Mouse (Mus musculus) heart, postnatal 14 days (tissue): Measurements from ENCODE around the gene Rgn. TPM values are rescaled to one million over a fixed set of nuclear protein-coding genes. Genes with fewer than 3 reads are reported as not detected.
A peak's percentile ranks its signal among the peaks of the same experiment; 100 is the strongest.

Experiments
- DNase-seq, 2 experiments: peaks; one replicate each; pipeline ENCODE4 v3.0.0; 2021 to 2022
- intact Hi-C: fragments of 180-260 bp; cut with DNase I; formaldehyde crosslinking; loops from one replicate; pipeline ENCODE4 v1.15.1; 2025
- long read RNA-seq, 2 experiments: library from polyadenylated mRNA; stranded (forward); transcript quantifications; one replicate each; pipeline ENCODE4 v2.0.0; 2021
- total RNA-seq, 2 experiments: library from RNA; stranded (reverse); gene quantifications; 2 replicates each; pipeline ENCODE4 v1.2.3; 2021

Gene Rgn
- total RNA-seq: under 1 TPM; 0.59 to 0.84 TPM
- long read RNA-seq, experiment 1, partial matches to known transcripts: 0 of 1 reads
- long read RNA-seq, experiment 1, other reads (novel, unspliced or antisense): 1 of 1 reads
- long read RNA-seq, experiment 2: 0 reads

- no peak for DNase-seq
- intact Hi-C loops: no loop called here
Observed at GRCm38 (mm10) chrX:20549532-20549931, at the start of gene Rgn. TSS of gene Rgn (plus strand) at chrX:20549787.

DNA sequence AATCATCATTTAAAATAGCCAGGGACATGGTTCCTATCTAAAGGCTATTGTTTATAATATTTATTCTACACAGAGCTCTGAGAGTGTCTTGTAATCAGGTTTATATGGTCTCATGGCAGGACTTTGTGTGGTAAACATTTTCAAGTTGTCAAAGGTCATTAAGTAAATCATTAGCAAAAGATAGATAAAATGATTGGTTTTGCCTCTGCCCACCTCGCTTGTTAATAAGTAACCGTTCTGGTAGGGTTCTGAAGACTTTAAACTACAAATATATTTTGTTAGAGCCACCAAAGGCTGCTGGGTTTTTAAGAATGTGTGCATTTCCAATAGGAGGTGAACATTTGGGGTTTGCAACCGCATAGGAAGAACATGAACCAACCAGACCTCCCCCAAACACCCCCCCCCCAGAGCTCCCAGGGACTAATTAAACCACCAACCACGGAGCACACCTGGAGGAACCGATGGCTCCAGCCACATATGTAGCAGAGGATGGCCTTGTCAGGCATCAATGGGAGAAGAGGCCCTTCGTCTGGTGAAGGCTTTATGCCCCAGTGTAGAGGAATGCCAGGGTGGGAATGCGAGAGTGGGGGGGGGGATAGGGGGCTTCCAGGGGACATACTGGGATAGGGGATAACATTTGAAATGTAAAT lies 29.2 kb upstream of the Rgn start:
- DNase-seq: no peak
- intact Hi-C loops: no loop called here

DNA sequence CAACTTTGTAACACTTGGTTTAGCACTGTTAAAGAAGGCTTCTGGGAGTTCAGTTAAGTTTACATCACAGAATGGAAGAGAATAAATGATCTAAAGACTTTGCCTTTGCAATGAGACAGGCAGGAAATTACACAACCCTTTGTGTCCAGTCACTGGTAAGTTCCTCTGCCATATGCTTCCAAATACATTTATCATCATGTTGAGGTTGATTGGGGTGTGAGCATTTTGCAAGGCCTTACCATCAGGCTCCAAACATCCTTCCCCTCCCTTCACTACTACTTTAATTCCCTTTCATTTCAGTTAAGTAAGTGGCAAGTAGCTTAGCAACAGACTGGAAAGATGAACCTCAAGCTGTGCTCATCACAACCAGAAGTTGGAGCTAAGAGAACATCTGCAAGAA lies 28.0 kb upstream of the Rgn start:
- no peak for DNase-seq
- intact Hi-C loops: no loop called here

- DNase-seq: no peak
- intact Hi-C loops: no loop called here
Observed at GRCm38 (mm10) chrX:20532621-20533020, 17.0 kb upstream of the Rgn start.

GRCm38 (mm10) chrX:20543867-20544266 lies 5.7 kb upstream of the Rgn start:
- intact Hi-C loops: no loop called here
- no peak for DNase-seq

GRCm38 (mm10) chrX:20547609-20548008 lies 2.0 kb upstream of the Rgn start:
- intact Hi-C loops: no loop called here
- DNase-seq: peak; percentile 13 to 15

DNA sequence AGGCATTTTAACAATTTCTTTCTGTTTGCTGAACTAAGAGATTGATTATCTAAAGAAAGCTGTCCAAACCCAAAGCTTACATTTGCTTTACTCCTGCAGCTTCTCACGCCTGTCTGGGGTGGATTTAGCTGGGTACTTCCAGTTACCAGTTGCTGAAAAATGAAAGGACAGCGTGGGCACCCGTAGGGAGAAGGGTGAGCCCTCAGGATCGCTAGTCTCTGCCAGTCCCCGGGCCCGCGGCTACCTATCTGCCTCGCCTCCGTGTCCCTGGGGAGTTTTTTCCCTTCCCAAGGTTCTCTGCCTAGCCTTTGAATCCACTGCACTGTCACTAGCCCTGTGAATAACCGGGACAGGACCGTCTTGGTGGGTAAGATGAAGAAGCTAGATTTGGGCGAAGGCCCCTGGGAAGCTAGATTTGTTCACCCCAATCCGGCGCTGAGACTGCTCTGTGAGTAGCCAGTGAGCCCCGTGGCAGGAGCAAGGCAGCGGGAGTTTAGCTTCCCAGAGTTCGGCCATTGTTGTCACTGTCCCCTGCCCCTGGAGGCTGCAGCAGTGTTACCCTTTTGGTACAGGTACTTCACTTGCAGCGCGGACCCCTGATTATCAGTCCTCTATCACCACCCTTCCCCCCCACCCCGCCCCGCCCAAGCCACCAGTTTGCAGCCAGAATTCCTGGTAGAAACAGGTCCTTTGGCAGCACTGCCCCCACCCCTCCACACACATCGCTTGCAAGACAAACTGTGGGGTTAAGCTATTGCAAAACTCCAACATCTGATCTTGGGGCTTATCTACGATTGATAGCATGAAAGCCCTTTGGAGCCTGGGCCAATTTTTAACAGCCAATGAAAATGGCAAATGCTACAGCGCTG lies 1.3 kb upstream of the Rgn start:
- peak; percentile 5 to 16 for DNase-seq
- intact Hi-C loops: no loop called here

DNA sequence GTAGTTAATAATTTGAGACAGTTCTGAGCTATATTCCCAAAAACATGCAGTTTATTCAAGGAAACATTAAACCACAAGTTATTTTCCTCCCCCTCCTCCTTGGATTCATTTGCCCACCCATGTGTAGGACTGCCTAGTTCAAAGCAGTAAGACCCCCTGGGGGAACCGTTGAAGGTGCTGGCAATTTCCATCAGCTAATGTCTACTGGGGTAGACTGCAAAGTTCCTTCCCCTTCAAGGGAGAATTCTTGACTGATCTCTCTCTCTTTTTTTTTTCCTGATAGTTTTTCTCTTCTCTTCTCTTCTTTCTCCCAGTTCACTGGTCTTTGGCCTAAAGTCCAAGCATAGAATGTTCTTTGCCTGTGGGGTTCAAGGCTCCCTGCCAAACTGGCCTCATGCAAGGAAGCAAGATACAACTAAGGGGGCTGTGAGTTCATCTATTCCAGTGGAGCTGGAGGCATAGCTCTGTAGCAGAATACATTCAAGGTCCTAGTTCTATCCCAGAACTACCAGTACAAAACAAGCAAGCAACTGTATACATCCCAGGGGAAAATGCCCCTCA lies 627 bp upstream of the Rgn start:
- DNase-seq: no peak

DNA sequence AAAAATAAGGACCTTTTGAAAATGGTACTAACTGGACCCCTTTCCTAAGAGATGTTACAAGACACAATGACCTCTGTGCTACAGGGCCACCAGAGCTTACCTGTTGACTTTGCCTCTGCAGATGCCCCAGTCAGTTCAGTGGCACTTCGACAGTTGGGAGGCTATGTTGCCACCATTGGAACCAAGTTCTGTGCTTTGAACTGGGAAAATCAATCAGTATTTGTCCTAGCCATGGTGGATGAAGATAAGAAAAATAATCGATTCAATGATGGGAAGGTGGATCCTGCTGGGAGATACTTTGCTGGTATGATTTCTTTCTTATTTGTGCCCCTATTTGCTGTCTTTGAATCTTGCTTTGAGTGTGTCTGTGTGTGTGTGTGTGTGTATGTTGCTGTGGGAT lies 2.6 kb downstream of the Rgn start:
- intact Hi-C loops: no loop called here
- no peak for DNase-seq

More for the DNA sequence above, 627 bp upstream of the Rgn start:
- intact Hi-C loops: no loop called here

DNA sequence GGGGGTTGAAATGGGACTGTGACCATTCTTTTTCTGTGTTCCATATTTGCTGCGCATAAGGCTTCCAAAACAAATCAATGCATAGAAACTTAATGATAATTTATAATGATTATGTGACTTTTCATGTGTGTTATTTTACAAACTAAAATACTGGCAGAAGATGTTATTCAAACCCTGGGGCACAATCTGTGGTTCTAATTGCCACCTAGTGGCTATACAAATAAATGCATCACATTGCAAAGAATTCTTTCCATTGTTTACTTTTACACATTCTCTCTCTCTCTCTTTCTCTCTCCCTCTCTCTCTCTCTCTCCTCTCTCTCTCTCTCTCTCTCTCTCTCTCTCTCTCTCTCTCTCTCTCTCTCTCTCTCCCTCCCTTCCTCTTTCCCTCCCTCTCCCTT lies 12.3 kb downstream of the Rgn start:
- intact Hi-C loops: no loop called here
- no peak for DNase-seq

DNA sequence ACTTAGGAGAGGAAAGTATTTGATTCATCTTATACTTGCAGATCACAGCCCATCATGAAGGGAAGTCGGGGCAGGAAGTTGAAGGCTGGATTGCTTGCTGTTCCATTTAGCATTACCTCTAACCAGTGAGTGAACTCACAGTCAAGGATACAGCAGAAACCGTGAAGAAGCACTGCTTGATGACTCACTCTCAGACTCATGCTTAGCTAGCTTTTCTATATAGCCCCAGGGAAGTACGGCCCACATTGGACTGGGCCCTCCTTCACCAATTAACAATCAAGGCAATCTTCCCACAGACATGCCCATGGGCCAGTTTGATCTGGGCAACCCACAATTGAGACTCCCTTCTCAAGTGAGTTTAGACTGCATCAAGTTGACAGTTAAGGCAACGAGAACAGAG lies 14.4 kb downstream of the Rgn start:
- intact Hi-C loops: no loop called here
- no peak for DNase-seq

DNA sequence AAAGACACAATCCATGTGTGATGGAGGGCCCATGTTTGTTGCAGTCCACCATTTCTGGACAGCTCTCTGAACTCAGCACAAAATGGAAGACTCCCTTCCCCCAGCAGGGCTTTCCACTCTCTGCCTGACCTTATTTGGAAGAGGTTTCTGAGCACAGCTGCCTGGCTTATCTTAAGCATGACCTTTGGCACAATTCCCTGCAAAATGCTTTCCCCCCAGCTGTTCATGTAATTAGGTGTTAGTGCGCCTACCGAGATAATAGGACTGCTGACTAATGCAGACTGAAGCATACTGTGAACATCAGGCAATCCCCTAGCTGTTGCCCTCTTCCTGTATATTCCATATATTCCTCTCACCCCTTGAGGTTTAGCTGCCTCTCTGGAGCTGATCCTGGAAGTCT lies 21.4 kb downstream of the Rgn start:
- peak; percentile 12 to 43 for DNase-seq
- intact Hi-C loops: loop anchor here (5.0 kb wide), 1 partner anchor 204 kb away; no protein-coding TSS in a partner anchor

- DNase-seq: no peak
- intact Hi-C loops: loop anchor here (5.0 kb wide), 1 partner anchor 205 kb away; no protein-coding TSS in a partner anchor
Observed at GRCm38 (mm10) chrX:20572683-20573082, 23.1 kb downstream of the Rgn start.

GRCm38 (mm10) chrX:20573927-20574326 lies 24.3 kb downstream of the Rgn start:
- intact Hi-C loops: loop anchor here (5.0 kb wide), 1 partner anchor 207 kb away; no protein-coding TSS in a partner anchor
- no peak for DNase-seq

DNA sequence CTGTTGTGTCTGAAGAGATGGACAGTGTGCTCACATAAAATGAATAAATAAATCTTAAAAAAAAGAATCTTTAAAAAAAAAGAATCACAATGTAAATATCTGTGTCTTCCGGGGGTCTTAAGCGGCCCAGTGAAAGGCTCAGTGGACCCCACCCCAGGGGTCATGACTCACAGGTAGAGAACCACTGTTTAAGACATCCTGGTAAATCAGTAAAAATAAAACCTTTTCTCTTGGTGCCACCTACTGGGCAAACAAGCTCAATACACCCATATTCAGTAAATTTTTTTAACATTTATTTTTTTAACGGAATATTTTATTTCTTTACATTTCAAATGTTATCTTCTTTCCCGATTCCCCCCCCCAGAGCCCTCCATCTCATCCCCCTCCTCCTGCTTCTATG lies 38.4 kb downstream of the Rgn start:
- DNase-seq: no peak
- intact Hi-C loops: loop anchor here (5.0 to 10.0 kb wide), 2 partner anchors 431 to 563 kb away; no protein-coding TSS in a partner anchor

- DNase-seq: no peak
- intact Hi-C loops: no loop called here
Observed at GRCm38 (mm10) chrX:20608500-20608899, 58.9 kb downstream of the Rgn start.

Other genes with a start within 250 kb of the Rgn start
- 10 to 100 TPM; 10.7 to 11.1 TPM for gene Rp2, start 185.3 kb upstream of the Rgn start, total RNA-seq
- gene Jade3, start 124.1 kb upstream of the Rgn start, total RNA-seq: 1 to 10 TPM; 2.9 to 3.0 TPM
- 10 to 100 TPM; 21.2 to 25.4 TPM for gene Rbm10, start 67.7 kb downstream of the Rgn start, total RNA-seq
- gene Ndufb11, start 67.8 kb downstream of the Rgn start, total RNA-seq: 100 to 1,000 TPM; 634 to 692 TPM
- gene Uba1, start 108.5 kb downstream of the Rgn start, total RNA-seq: 100 to 1,000 TPM; 233 to 249 TPM
- gene Cdk16, start 138.2 kb downstream of the Rgn start, total RNA-seq: 100 to 1,000 TPM; 156 to 185 TPM
- gene Usp11, start 154.1 kb downstream of the Rgn start, total RNA-seq: 1 to 10 TPM; 4.8 to 5.2 TPM
- 10 to 100 TPM; 84.5 to 88.6 TPM for gene Araf, start 248.0 kb downstream of the Rgn start, total RNA-seq